In genomic region chr7:34652751-34653502, GRCm38 (mm10) we compare ENCODE assay signal across 7 mouse cellular contexts. TPM values are rescaled to one million over a fixed set of nuclear protein-coding genes. Genes with fewer than 3 reads are reported as not detected.
DNase-seq lines count a peak whose midpoint lies in the region; ATAC-seq and TF ChIP-seq lines count a peak whose summit lies in the region.

No protein-coding gene starts in this region.

- peaks cover 27% of the 10 kb centered on the region for H3K36me3 ChIP-seq in kidney, embryonic 14.5 days (ENCODE audit: control insufficient read depth, insufficient read depth, low read length)

- H3K9me3 ChIP-seq in kidney, embryonic 14.5 days (ENCODE audit: control insufficient read depth, low read length), result no peaks in the 10 kb centered on the region

- 6% methylated on average over 48 of the region's 48 CpGs for WGBS in cerebellum, adult 2 months
- WGBS in kidney, embryonic 14.5 days, result under 1% methylated on average over 48 of the region's 48 CpGs

- peak; percentile 42 for DNase-seq in MN1 (ENCODE audit: low spot score)
- peak; percentile 23 to 45 for DNase-seq in cerebellum, adult 2 months
- DNase-seq in gastrocnemius, adult 8-10 months (ENCODE audit: low spot score in 2 of 2), result peak; percentile 54 to 78
- peak; percentile 54 for DNase-seq in mesoderm, embryonic 11.5 days (ENCODE audit: low read depth, low spot score)
- DNase-seq in testis, postnatal 14 days (ENCODE audit: low spot score), result peak; percentile 44
- no peak for DNase-seq in B cell, adult 2 months

- H3K9ac ChIP-seq in kidney, embryonic 14.5 days (ENCODE audit: low read depth, low read length), result peak overlapping the region; percentile 98

- no peaks in the 10 kb centered on the region for H3K4me1 ChIP-seq in cerebellum, adult 2 months (ENCODE audit: control insufficient read depth, insufficient read depth, low read length)
- H3K4me1 ChIP-seq in kidney, embryonic 14.5 days (ENCODE audit: control insufficient read depth, insufficient read depth, low read length), result 0 out of 2 replicates have a peak, but pooled peaks cover 6% of the 10 kb centered on the region

- H3K27ac ChIP-seq in cerebellum, adult 2 months (ENCODE audit: insufficient read depth, low read length), result no peak overlapping the region
- H3K27ac ChIP-seq in kidney, embryonic 14.5 days (ENCODE audit: low read depth, low read length), result peak overlapping the region; percentile 98

- ATAC-seq in kidney, embryonic 14.5 days (ENCODE audit: low FRiP score, low TSS enrichment), result no peak

- H3K27me3 ChIP-seq in cerebellum, adult 2 months (ENCODE audit: control insufficient read depth, insufficient read depth, low read length), result no peaks in the 10 kb centered on the region
- no peaks in the 10 kb centered on the region for H3K27me3 ChIP-seq in kidney, embryonic 14.5 days (ENCODE audit: control insufficient read depth, insufficient read depth, low read length)

- peak overlapping the region; percentile 77 for H3K4me2 ChIP-seq in kidney, embryonic 14.5 days (replicated peaks; ENCODE audit: low read depth, low read length)

- no peak for TF ChIP-seq CTCF in cerebellum, adult 2 months (IDR thresholded peaks at IDR 0.05; ENCODE audit: borderline replicate concordance, insufficient read depth, low read depth, low read length)

- peak overlapping the region; percentile 58 for H3K4me3 ChIP-seq in cerebellum, adult 2 months (replicated peaks; ENCODE audit: insufficient read depth, low read depth, low read length)
- peak overlapping the region; percentile 88 for H3K4me3 ChIP-seq in kidney, embryonic 14.5 days (ENCODE audit: low read length)

- no peak for TF ChIP-seq POLR2A in cerebellum, adult 2 months (IDR thresholded peaks at IDR 0.05; ENCODE audit: borderline replicate concordance, insufficient read depth, low read length)

RNA-seq across cellular contexts. Expression of gene Kctd15, which starts 3.6 kb away (rescaled TPM):
- polyA plus RNA-seq in cerebellum, adult 2 months (2012; rRNA removed), result 16.5 and 17.5 TPM in 2 replicates
- total RNA-seq in gastrocnemius, adult 8-10 months (2022), result 10 to 100 TPM; 55.6 to 60.8 (median 58.6) TPM
- 15.7 and 28.7 TPM in 2 replicates for polyA plus RNA-seq in kidney, embryonic 14.5 days (2014; fragmentation: Nextera tagmentation; extraction: Ambion mirVana)

Comparison
In these comparisons a context has a peak if more than half of its experiments do, and no peak if none do; other contexts are left out.
1. DNase-seq: peak in MN1 (single experiment), cerebellum, adult 2 months (2 of 2), gastrocnemius, adult 8-10 months (2 of 2), mesoderm, embryonic 11.5 days (single experiment) and testis, postnatal 14 days (single experiment); none in B cell, adult 2 months (0 of 2).